Mouse (Mus musculus): ENCODE data around the gene 1700113H08Rik. TPM values are rescaled to one million over a fixed set of nuclear protein-coding genes. Genes with fewer than 3 reads are reported as not detected.
A peak's percentile ranks its signal among the peaks of the same experiment; 100 is the strongest.

1700113H08Rik gene
- polyA plus RNA-seq, 1 experiment from 2014 or later, result 0.29 TPM

- no peak for DNase-seq (ENCODE audit: low spot score, missing footprints)
- Histone ChIP-seq H3K27ac (ENCODE audit: low read depth, low read length) (no peak overlapping the region), H3K4me1 (ENCODE audit: control insufficient read depth, insufficient read depth, low read length) (no peaks in the 10 kb centered on the region), H3K4me2 (no peak overlapping the region), H3K9me3 (ENCODE audit: control insufficient read depth, low read length) (no peaks in the 10 kb centered on the region), H3K36me3 (ENCODE audit: control insufficient read depth, insufficient read depth, low read length) (no peaks in the 10 kb centered on the region), H3K9ac (ENCODE audit: low read length) (no peak overlapping the region), H3K27me3 (ENCODE audit: control insufficient read depth, insufficient read depth, low read length) (no peaks in the 10 kb centered on the region), H3K4me3 (ENCODE audit: low read depth, low read length) (no peak overlapping the region)
- ATAC-seq (ENCODE audit: low FRiP score), result no peak
- WGBS, result 96% methylated on average over 2 of the region's 2 CpGs
These were observed 140.9 kb downstream of the 1700113H08Rik start for GRCm38 (mm10) chr10:87198720-87199119.

GRCm38 (mm10) chr10:87209466-87209865 is 151.6 kb downstream of the 1700113H08Rik start:
- H3K4me3 ChIP-seq (ENCODE audit: low read depth, low read length), result no peak overlapping the region
- no peak for ATAC-seq (ENCODE audit: low FRiP score)
- no peak for DNase-seq (ENCODE audit: low spot score, missing footprints)
- H3K36me3 ChIP-seq (ENCODE audit: control insufficient read depth, insufficient read depth, low read length), result no peaks in the 10 kb centered on the region
- H3K4me1 ChIP-seq (ENCODE audit: control insufficient read depth, insufficient read depth, low read length), result peaks cover 3% of the 10 kb centered on the region; the same call in 1 of the 2 replicates
- no peaks in the 10 kb centered on the region for H3K9me3 ChIP-seq (ENCODE audit: control insufficient read depth, low read length)
- WGBS, result 85% methylated on average over 1 of the region's 1 CpGs
- H3K9ac ChIP-seq (ENCODE audit: low read length), result no peak overlapping the region
- H3K27ac ChIP-seq (ENCODE audit: low read depth, low read length), result no peak overlapping the region
- no peak overlapping the region for H3K4me2 ChIP-seq
- H3K27me3 ChIP-seq (ENCODE audit: control insufficient read depth, insufficient read depth, low read length), result no peaks in the 10 kb centered on the region

- H3K9me3 ChIP-seq (ENCODE audit: control insufficient read depth, low read length), result no peaks in the 10 kb centered on the region
- H3K27ac ChIP-seq (ENCODE audit: low read depth, low read length), result no peak overlapping the region
- H3K4me3 ChIP-seq (ENCODE audit: low read depth, low read length), result no peak overlapping the region
- H3K4me1 ChIP-seq (ENCODE audit: control insufficient read depth, insufficient read depth, low read length), result peaks cover 3% of the 10 kb centered on the region; the same call in 1 of the 2 replicates
- no peaks in the 10 kb centered on the region for H3K27me3 ChIP-seq (ENCODE audit: control insufficient read depth, insufficient read depth, low read length)
- no peak overlapping the region for H3K4me2 ChIP-seq
- H3K36me3 ChIP-seq (ENCODE audit: control insufficient read depth, insufficient read depth, low read length), result no peaks in the 10 kb centered on the region
- H3K9ac ChIP-seq (ENCODE audit: low read length), result no peak overlapping the region
- DNase-seq (ENCODE audit: low spot score, missing footprints), result no peak
- WGBS, result 93% methylated on average over 4 of the region's 4 CpGs
- no peak for ATAC-seq (ENCODE audit: low FRiP score)
These were observed 153.2 kb downstream of the 1700113H08Rik start for GRCm38 (mm10) chr10:87211046-87211445.

- 79% methylated on average over 2 of the region's 2 CpGs for WGBS
- ATAC-seq (ENCODE audit: low FRiP score), result no peak
- no peak overlapping the region for H3K9ac ChIP-seq (ENCODE audit: low read length)
These were observed 155.0 kb downstream of the 1700113H08Rik start for GRCm38 (mm10) chr10:87212854-87213253.

GRCm38 (mm10) chr10:87230071-87230910 is 172.4 kb downstream of the 1700113H08Rik start:
- Histone ChIP-seq H3K27me3 (ENCODE audit: control insufficient read depth, insufficient read depth, low read length) (no peaks in the 10 kb centered on the region), H3K36me3 (ENCODE audit: control insufficient read depth, insufficient read depth, low read length) (no peaks in the 10 kb centered on the region), H3K4me2 (peak overlapping the region; percentile 38), H3K9ac (ENCODE audit: low read length) (peak overlapping the region; percentile 49), H3K9me3 (ENCODE audit: control insufficient read depth, low read length) (no peaks in the 10 kb centered on the region), H3K4me3 (ENCODE audit: low read depth, low read length) (peak overlapping the region; percentile 15; the same call in 1 of the 2 replicates), H3K4me1 (ENCODE audit: control insufficient read depth, insufficient read depth, low read length) (peaks cover 14% of the 10 kb centered on the region), H3K27ac (ENCODE audit: low read depth, low read length) (peak overlapping the region; percentile 44; the same call in 1 of the 2 replicates)
- ATAC-seq (ENCODE audit: low FRiP score) (peak; percentile 66), DNase-seq (ENCODE audit: low spot score, missing footprints) (peak; percentile 94)
- 23% methylated on average over 31 of the region's 31 CpGs for WGBS

More at GRCm38 (mm10) chr10:87212854-87213253, 155.0 kb downstream of the 1700113H08Rik start:
- DNase-seq (ENCODE audit: low spot score, missing footprints), result no peak
- Histone ChIP-seq H3K9me3 (ENCODE audit: control insufficient read depth, low read length) (no peaks in the 10 kb centered on the region), H3K36me3 (ENCODE audit: control insufficient read depth, insufficient read depth, low read length) (no peaks in the 10 kb centered on the region), H3K4me1 (ENCODE audit: control insufficient read depth, insufficient read depth, low read length) (peaks cover 3% of the 10 kb centered on the region; the same call in 1 of the 2 replicates), H3K27me3 (ENCODE audit: control insufficient read depth, insufficient read depth, low read length) (no peaks in the 10 kb centered on the region), H3K4me3 (ENCODE audit: low read depth, low read length) (no peak overlapping the region), H3K27ac (ENCODE audit: low read depth, low read length) (no peak overlapping the region), H3K4me2 (no peak overlapping the region)

- Histone ChIP-seq H3K9ac (ENCODE audit: low read length) (no peak overlapping the region), H3K4me2 (no peak overlapping the region), H3K9me3 (ENCODE audit: control insufficient read depth, low read length) (no peaks in the 10 kb centered on the region), H3K27me3 (ENCODE audit: control insufficient read depth, insufficient read depth, low read length) (no peaks in the 10 kb centered on the region), H3K4me1 (ENCODE audit: control insufficient read depth, insufficient read depth, low read length) (peaks cover 9% of the 10 kb centered on the region; the same call in 1 of the 2 replicates), H3K36me3 (ENCODE audit: control insufficient read depth, insufficient read depth, low read length) (no peaks in the 10 kb centered on the region), H3K27ac (ENCODE audit: low read depth, low read length) (no peak overlapping the region), H3K4me3 (ENCODE audit: low read depth, low read length) (no peak overlapping the region)
- DNase-seq (ENCODE audit: low spot score, missing footprints) (no peak), ATAC-seq (ENCODE audit: low FRiP score) (peak; percentile 76)
- WGBS, result 45% methylated on average over 9 of the region's 9 CpGs
These were observed 181.6 kb downstream of the 1700113H08Rik start for GRCm38 (mm10) chr10:87239332-87240008.

- Histone ChIP-seq H3K27ac (ENCODE audit: low read depth, low read length) (no peak overlapping the region), H3K27me3 (ENCODE audit: control insufficient read depth, insufficient read depth, low read length) (no peaks in the 10 kb centered on the region), H3K4me3 (ENCODE audit: low read depth, low read length) (no peak overlapping the region), H3K9ac (ENCODE audit: low read length) (no peak overlapping the region), H3K4me1 (ENCODE audit: control insufficient read depth, insufficient read depth, low read length) (no peaks in the 10 kb centered on the region), H3K4me2 (no peak overlapping the region), H3K36me3 (ENCODE audit: control insufficient read depth, insufficient read depth, low read length) (no peaks in the 10 kb centered on the region), H3K9me3 (ENCODE audit: control insufficient read depth, low read length) (no peaks in the 10 kb centered on the region)
- DNase-seq (ENCODE audit: low spot score, missing footprints) (peak; percentile 69), ATAC-seq (ENCODE audit: low FRiP score) (no peak)
- WGBS, result 73% methylated on average over 3 of the region's 3 CpGs
These were observed 213.9 kb downstream of the 1700113H08Rik start for GRCm38 (mm10) chr10:87271724-87272123.

- Histone ChIP-seq H3K27ac (ENCODE audit: low read depth, low read length) (0 out of 2 replicates have a peak overlapping the region, but pooled peaks have one; percentile 14), H3K4me2 (no peak overlapping the region), H3K36me3 (ENCODE audit: control insufficient read depth, insufficient read depth, low read length) (no peaks in the 10 kb centered on the region), H3K9ac (ENCODE audit: low read length) (no peak overlapping the region), H3K4me3 (ENCODE audit: low read depth, low read length) (no peak overlapping the region), H3K27me3 (ENCODE audit: control insufficient read depth, insufficient read depth, low read length) (no peaks in the 10 kb centered on the region), H3K9me3 (ENCODE audit: control insufficient read depth, low read length) (no peaks in the 10 kb centered on the region), H3K4me1 (ENCODE audit: control insufficient read depth, insufficient read depth, low read length) (no peaks in the 10 kb centered on the region)
- DNase-seq (ENCODE audit: low spot score, missing footprints), result peak; percentile 87
- WGBS, result 69% methylated on average over 8 of the region's 8 CpGs
- ATAC-seq (ENCODE audit: low FRiP score), result peak; percentile 69
These were observed 214.3 kb downstream of the 1700113H08Rik start for GRCm38 (mm10) chr10:87272133-87272622.

GRCm38 (mm10) chr10:87275075-87275474 is 217.2 kb downstream of the 1700113H08Rik start:
- DNase-seq (ENCODE audit: low spot score, missing footprints), result peak; percentile 49
- H3K4me2 ChIP-seq, result no peak overlapping the region
- H3K27me3 ChIP-seq (ENCODE audit: control insufficient read depth, insufficient read depth, low read length), result no peaks in the 10 kb centered on the region
- no peaks in the 10 kb centered on the region for H3K9me3 ChIP-seq (ENCODE audit: control insufficient read depth, low read length)
- no peaks in the 10 kb centered on the region for H3K4me1 ChIP-seq (ENCODE audit: control insufficient read depth, insufficient read depth, low read length)
- no peaks in the 10 kb centered on the region for H3K36me3 ChIP-seq (ENCODE audit: control insufficient read depth, insufficient read depth, low read length)
- ATAC-seq (ENCODE audit: low FRiP score), result no peak
- H3K4me3 ChIP-seq (ENCODE audit: low read depth, low read length), result no peak overlapping the region
- no peak overlapping the region for H3K27ac ChIP-seq (ENCODE audit: low read depth, low read length)
- H3K9ac ChIP-seq (ENCODE audit: low read length), result no peak overlapping the region
